Mouse (Mus musculus): ENCODE measurements around the gene Cys1.
"Not testable (repeated sequence)": the region's sequence is repeated elsewhere in the genome, so short reads cannot be mapped to it uniquely, and the experiment has no call there.

Gene Cys1

GRCm38 (mm10) chr12:24648094-24648493, 33.5 kb downstream of the Cys1 start:
- DNase-seq (ENCODE audit: low spot score in 2 of 2), result no peak

- no peak for DNase-seq (ENCODE audit: low spot score in 2 of 2)
Measured at GRCm38 (mm10) chr12:24645901-24646300, 35.7 kb downstream of the Cys1 start.

GRCm38 (mm10) chr12:24644125-24644571, 37.5 kb downstream of the Cys1 start:
- DNase-seq (ENCODE audit: low spot score in 2 of 2), result no peak

GRCm38 (mm10) chr12:24642370-24642802, 39.2 kb downstream of the Cys1 start:
- peak; percentile 47 to 70 for DNase-seq (ENCODE audit: low spot score in 2 of 2)

GRCm38 (mm10) chr12:24638787-24639186, 42.8 kb downstream of the Cys1 start:
- not testable (repeated sequence) for DNase-seq (ENCODE audit: low spot score in 2 of 2)

GRCm38 (mm10) chr12:24634648-24635047, 47.0 kb downstream of the Cys1 start:
- no peak for DNase-seq (ENCODE audit: low spot score in 2 of 2)

- no peak for DNase-seq (ENCODE audit: low spot score in 2 of 2)
Measured at GRCm38 (mm10) chr12:24634212-24634611, 47.4 kb downstream of the Cys1 start.

- no peak for DNase-seq (ENCODE audit: low spot score in 2 of 2)
Measured at GRCm38 (mm10) chr12:24633753-24634191, 47.8 kb downstream of the Cys1 start.

GRCm38 (mm10) chr12:24632404-24632803, 49.2 kb downstream of the Cys1 start:
- no peak for DNase-seq (ENCODE audit: low spot score in 2 of 2)

GRCm38 (mm10) chr12:24630220-24630619, 51.4 kb downstream of the Cys1 start:
- no peak for DNase-seq (ENCODE audit: low spot score in 2 of 2)

GRCm38 (mm10) chr12:24627215-24627614, 54.4 kb downstream of the Cys1 start:
- DNase-seq (ENCODE audit: low spot score in 2 of 2), result no peak

- DNase-seq (ENCODE audit: low spot score in 2 of 2), result no peak
Measured at GRCm38 (mm10) chr12:24626401-24626800, 55.2 kb downstream of the Cys1 start.

GRCm38 (mm10) chr12:24623486-24624251, 57.9 kb downstream of the Cys1 start:
- no peak for DNase-seq (ENCODE audit: low spot score in 2 of 2)

- no peak for DNase-seq (ENCODE audit: low spot score in 2 of 2)
Measured at GRCm38 (mm10) chr12:24619436-24619835, 62.2 kb downstream of the Cys1 start.
